Mouse (Mus musculus) ES-Bruce4 (cell line): ENCODE results near the gene Stxbp2. TPM values are rescaled to one million over a fixed set of nuclear protein-coding genes. Genes with fewer than 3 reads are reported as not detected.

Experiments
- H3K27ac ChIP-seq: 2 replicates; pipeline ENCODE4 v1.5.1; 2012; ENCODE audit warnings: low read length, inconsistent platforms; ENCODE audit not compliant: insufficient read depth
- H3K27me3 ChIP-seq: 2 replicates; pipeline ENCODE4 v1.6.1; 2012; ENCODE audit warnings: mild to moderate bottlenecking, low read length, inconsistent platforms; ENCODE audit not compliant: control insufficient read depth, poor library complexity, insufficient read depth, severe bottlenecking
- H3K36me3 ChIP-seq: 2 replicates; pipeline ENCODE4 v1.6.1; 2012; ENCODE audit warnings: inconsistent platforms, mild to moderate bottlenecking, low read length, moderate library complexity; ENCODE audit not compliant: control insufficient read depth, poor library complexity, insufficient read depth, severe bottlenecking
- H3K4me1 ChIP-seq: one replicate; pipeline ENCODE4 v1.8.1; 2011; ENCODE audit warnings: low read length; ENCODE audit not compliant: control insufficient read depth, insufficient read depth
- H3K4me3 ChIP-seq: 2 replicates; pipeline ENCODE4 v1.5.1; 2011; ENCODE audit warnings: low read depth, mild to moderate bottlenecking, low read length
- H3K9ac ChIP-seq: 2 replicates; pipeline ENCODE4 v1.6.1; 2012; ENCODE audit warnings: low read depth, mild to moderate bottlenecking, inconsistent platforms; ENCODE audit not compliant: poor library complexity, severe bottlenecking
- H3K9me3 ChIP-seq: replicated peaks from 2 replicates; pipeline ENCODE4 v1.6.1; 2012; ENCODE audit warnings: mild to moderate bottlenecking, low read length, inconsistent platforms; ENCODE audit not compliant: control insufficient read depth, poor library complexity, insufficient read depth, severe bottlenecking
- CTCF ChIP-seq: IDR thresholded peaks from one replicate; pipeline ENCODE4 v1.8.1; 2011; ENCODE audit warnings: low read depth, low read length
- POLR2A ChIP-seq: IDR thresholded peaks from one replicate; pipeline ENCODE4 v1.8.1; 2011; ENCODE audit warnings: low read length; ENCODE audit not compliant: insufficient read depth
- polyA plus RNA-seq: library from polyadenylated mRNA; stranded (reverse); fragments of >200 nt; gene quantifications from 2 replicates; pipeline ENCODE4 v1.2.4, GENCODE M21; 2011; ENCODE audit warnings: low read depth; ENCODE audit not compliant: missing spikeins, insufficient read depth, insufficient read length

The Stxbp2 gene
- polyA plus RNA-seq, 1 experiment, result 125 TPM

DNA sequence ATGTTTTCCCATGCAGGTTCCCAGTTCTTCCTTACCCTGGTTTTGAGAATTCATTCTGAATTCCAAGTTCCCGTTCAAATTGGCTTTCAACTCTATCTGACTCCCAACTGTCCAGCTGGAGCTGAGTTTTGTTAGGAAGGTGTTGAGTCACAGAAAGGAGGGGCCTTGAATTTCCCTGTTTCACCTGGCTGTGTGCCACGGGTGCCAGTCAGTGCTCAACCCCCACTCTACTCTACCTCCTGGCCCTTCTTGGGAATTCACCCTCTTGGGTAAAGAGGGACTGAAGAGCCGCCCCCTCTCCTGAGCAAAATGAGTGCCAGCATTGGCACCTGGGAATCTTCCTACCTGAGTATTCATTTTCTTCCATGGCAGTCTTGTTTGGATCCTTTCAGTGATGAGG lies 60.0 kb downstream of the Stxbp2 start:
- Histone ChIP-seq H3K9me3 (no peaks in the 10 kb centered on the region), H3K9ac (no peak overlapping the region), H3K36me3 (no peaks in the 10 kb centered on the region), H3K27ac (no peak overlapping the region), H3K27me3 (no peaks in the 10 kb centered on the region), H3K4me3 (no peak overlapping the region), H3K4me1 (no peaks in the 10 kb centered on the region)
- no peak for TF ChIP-seq POLR2A
- TF ChIP-seq CTCF, result no peak

Other genes starting within 250 kb of the Stxbp2 start
- 64.8 and 67.7 TPM in 2 replicates for gene Arhgef18, start 237.9 kb upstream of the Stxbp2 start, polyA plus RNA-seq
- gene Pex11g, start 163.3 kb upstream of the Stxbp2 start, polyA plus RNA-seq, result 4.6 and 6.7 TPM in 2 replicates
- gene Tex45, start 160.1 kb upstream of the Stxbp2 start, polyA plus RNA-seq, result 0.39 and 0.44 TPM in 2 replicates
- gene Zfp358, start 137.8 kb upstream of the Stxbp2 start, polyA plus RNA-seq, result 15.5 and 17.7 TPM in 2 replicates
- 62.0 and 62.3 TPM in 2 replicates for gene Mcoln1, start 130.5 kb upstream of the Stxbp2 start, polyA plus RNA-seq
- 46.6 and 47.5 TPM in 2 replicates for gene Pnpla6, start 115.6 kb upstream of the Stxbp2 start, polyA plus RNA-seq
- gene C330021F23Rik, start 63.0 kb upstream of the Stxbp2 start, polyA plus RNA-seq, result 22.8 and 24.0 TPM in 2 replicates
- gene Camsap3, start 43.7 kb upstream of the Stxbp2 start, polyA plus RNA-seq, result 68.9 and 69.1 TPM in 2 replicates
- 57.8 and 65.8 TPM in 2 replicates for gene Xab2, start 9.6 kb upstream of the Stxbp2 start, polyA plus RNA-seq
- gene Pet100, start 9.4 kb upstream of the Stxbp2 start, polyA plus RNA-seq, result 93.4 and 100 TPM in 2 replicates
- not detected in 2 replicates for gene Pcp2, start 5.4 kb upstream of the Stxbp2 start, polyA plus RNA-seq
- gene Retn, start 24.8 kb downstream of the Stxbp2 start, polyA plus RNA-seq, result 0.94 and 1.8 TPM in 2 replicates
- not detected in 2 replicates for gene Mcemp1, start 34.8 kb downstream of the Stxbp2 start, polyA plus RNA-seq
- 8.4 and 11.9 TPM in 2 replicates for gene Fcor, start 41.4 kb downstream of the Stxbp2 start, polyA plus RNA-seq
- gene Trappc5, start 45.3 kb downstream of the Stxbp2 start, polyA plus RNA-seq, result 18.2 and 18.7 TPM in 2 replicates
- gene Fcer2a, start 63.2 kb downstream of the Stxbp2 start, polyA plus RNA-seq, result not detected in 2 replicates
- gene Clec4g, start 89.7 kb downstream of the Stxbp2 start, polyA plus RNA-seq, result not detected in 2 replicates
- gene Cd209a, start 118.0 kb downstream of the Stxbp2 start, polyA plus RNA-seq, result not detected in 2 replicates
- gene Cd209e, start 223.4 kb downstream of the Stxbp2 start, polyA plus RNA-seq, result not detected in 2 replicates
- not detected in 2 replicates for gene Cd209d, start 247.6 kb downstream of the Stxbp2 start, polyA plus RNA-seq